Mouse (Mus musculus) lung, adult 18-20 months (tissue): ENCODE data around the gene Tbc1d14.
A peak's percentile ranks its signal among the peaks of the same experiment; 100 is the strongest.

Experiments used
- DNase-seq, 2 experiments: peaks; one replicate each; pipeline ENCODE4 v3.0.0; 2022; ENCODE audit warnings: mixed read lengths in 2 of 2

The Tbc1d14 gene

GRCm38 (mm10) chr5:36553056-36553606 is 39.9 kb downstream of the Tbc1d14 start:
- no peak for DNase-seq

- DNase-seq, result no peak
These were observed 40.7 kb downstream of the Tbc1d14 start for GRCm38 (mm10) chr5:36552391-36552790.

GRCm38 (mm10) chr5:36549243-36549642 is 43.8 kb downstream of the Tbc1d14 start:
- DNase-seq, result peak in 1 of 2 experiments; percentile 44

GRCm38 (mm10) chr5:36544765-36545164 is 48.3 kb downstream of the Tbc1d14 start:
- peak in 1 of 2 experiments; percentile 71 for DNase-seq

GRCm38 (mm10) chr5:36540928-36541327 is 52.1 kb downstream of the Tbc1d14 start:
- no peak for DNase-seq

- peak; percentile 68 to 71 for DNase-seq
These were observed 54.4 kb downstream of the Tbc1d14 start for GRCm38 (mm10) chr5:36538576-36539187.

GRCm38 (mm10) chr5:36536424-36536823 is 56.7 kb downstream of the Tbc1d14 start:
- no peak for DNase-seq

GRCm38 (mm10) chr5:36535438-36536176 is 57.5 kb downstream of the Tbc1d14 start:
- DNase-seq, result no peak

GRCm38 (mm10) chr5:36534455-36535030 is 58.5 kb downstream of the Tbc1d14 start:
- DNase-seq, result no peak

- peak; percentile 96 to 97 for DNase-seq
These were observed 62.8 kb downstream of the Tbc1d14 start for GRCm38 (mm10) chr5:36530129-36530751.

- no peak for DNase-seq
These were observed 63.4 kb downstream of the Tbc1d14 start for GRCm38 (mm10) chr5:36529698-36530097.

- DNase-seq, result no peak
These were observed 66.2 kb downstream of the Tbc1d14 start for GRCm38 (mm10) chr5:36526921-36527320.

GRCm38 (mm10) chr5:36526274-36526673 is 66.8 kb downstream of the Tbc1d14 start:
- peak in 1 of 2 experiments; percentile 26 for DNase-seq

- DNase-seq, result no peak
These were observed 67.9 kb downstream of the Tbc1d14 start for GRCm38 (mm10) chr5:36525216-36525615.

GRCm38 (mm10) chr5:36523219-36523703 is 69.8 kb downstream of the Tbc1d14 start:
- DNase-seq, result no peak

GRCm38 (mm10) chr5:36522782-36523181 is 70.3 kb downstream of the Tbc1d14 start:
- no peak for DNase-seq

- DNase-seq, result no peak
These were observed 73.3 kb downstream of the Tbc1d14 start for GRCm38 (mm10) chr5:36519751-36520150.

- DNase-seq, result no peak
These were observed 75.5 kb downstream of the Tbc1d14 start for GRCm38 (mm10) chr5:36517596-36517995.

GRCm38 (mm10) chr5:36515558-36515957 is 77.5 kb downstream of the Tbc1d14 start:
- DNase-seq, result no peak

GRCm38 (mm10) chr5:36515126-36515525 is 78.0 kb downstream of the Tbc1d14 start:
- no peak for DNase-seq

GRCm38 (mm10) chr5:36510956-36511355 is 82.1 kb downstream of the Tbc1d14 start:
- no peak for DNase-seq

GRCm38 (mm10) chr5:36508351-36508750 is 84.7 kb downstream of the Tbc1d14 start:
- no peak for DNase-seq

GRCm38 (mm10) chr5:36505643-36506042 is 87.4 kb downstream of the Tbc1d14 start:
- DNase-seq, result no peak
